Mouse (Mus musculus) neural tube, embryonic 13.5 days (tissue): ENCODE results near the gene Crebl2. TPM values are rescaled to one million over a fixed set of nuclear protein-coding genes. Genes with fewer than 3 reads are reported as not detected.

Experiments
- ATAC-seq: fragments of 200-750 bp; cut with Nextera tagmentation; 2 replicates; pipeline ENCODE4 v1.8.0; 2017; ENCODE audit warnings: low read depth, mild to moderate bottlenecking, moderate TSS enrichment, moderate library complexity
- H3K27ac ChIP-seq: fragments of 300-500 bp; sonication (generic); replicated peaks from 2 replicates; pipeline ENCODE4 v1.5.1; 2015; ENCODE audit warnings: moderate library complexity, mild to moderate bottlenecking, inconsistent platforms
- H3K27me3 ChIP-seq: fragments of 300-500 bp; sonication (generic); 2 replicates; pipeline ENCODE4 v1.6.1; 2015; ENCODE audit warnings: mild to moderate bottlenecking, inconsistent platforms
- H3K36me3 ChIP-seq: fragments of 300-500 bp; sonication (generic); 2 replicates; pipeline ENCODE4 v1.6.1; 2015; ENCODE audit warnings: mild to moderate bottlenecking, inconsistent platforms
- H3K4me1 ChIP-seq: fragments of 300-500 bp; sonication (generic); replicated peaks from 2 replicates; pipeline ENCODE4 v1.6.1; 2015; ENCODE audit warnings: inconsistent platforms
- H3K4me2 ChIP-seq: fragments of 300-500 bp; sonication (generic); 2 replicates; pipeline ENCODE4 v1.6.1; 2015; ENCODE audit warnings: inconsistent platforms, mild to moderate bottlenecking, moderate library complexity
- H3K4me3 ChIP-seq: fragments of 300-500 bp; sonication (generic); 2 replicates; pipeline ENCODE4 v1.5.1; 2015; ENCODE audit warnings: mild to moderate bottlenecking, inconsistent platforms
- H3K9ac ChIP-seq: fragments of 300-500 bp; sonication (generic); 2 replicates; pipeline ENCODE4 v1.6.1; 2015; ENCODE audit warnings: moderate library complexity, mild to moderate bottlenecking, inconsistent platforms
- H3K9me3 ChIP-seq: fragments of 300-500 bp; sonication (generic); 2 replicates; pipeline ENCODE4 v1.6.1; 2016; ENCODE audit warnings: inconsistent platforms
- WGBS: fragments of 180-500 bp; shearing (Covaris S2); methylation state at CpG from one replicate; pipeline ENCODE4 v1.1.7; 2015; 5-methylcytosine and 5-hydroxymethylcytosine counted together
- polyA plus RNA-seq: library from polyadenylated mRNA; unstranded; fragments of >200 nt; fragmentation: Nextera tagmentation; extraction: Ambion mirVana; gene quantifications from 2 replicates; pipeline ENCODE4 v1.2.1, GENCODE M21; 2015

The Crebl2 gene
- polyA plus RNA-seq, 1 experiment from 2014 or later, result 4.1 TPM

- 0 out of 2 replicates have a peak, but pooled peaks cover 11% of the 10 kb centered on the region for H3K36me3 ChIP-seq
- ATAC-seq, result no peak
- H3K9ac ChIP-seq, result no peak overlapping the region
- no peaks in the 10 kb centered on the region for H3K27me3 ChIP-seq
- 81% methylated on average over 9 of the region's 9 CpGs for WGBS
- peaks cover 7% of the 10 kb centered on the region; the same call in 1 of the 2 replicates for H3K4me1 ChIP-seq
- H3K27ac ChIP-seq, result no peak overlapping the region
- no peaks in the 10 kb centered on the region for H3K9me3 ChIP-seq
- no peak overlapping the region for H3K4me3 ChIP-seq
- H3K4me2 ChIP-seq, result no peak overlapping the region
Observed at GRCm38 (mm10) chr6:134834585-134835251, 4.8 kb downstream of the Crebl2 start.

GRCm38 (mm10) chr6:134838111-134838510, 8.2 kb downstream of the Crebl2 start:
- no peak for ATAC-seq
- 94% methylated on average over 4 of the region's 4 CpGs for WGBS

GRCm38 (mm10) chr6:134840346-134840745, 10.4 kb downstream of the Crebl2 start:
- Histone ChIP-seq H3K27ac (no peak overlapping the region), H3K4me1 (no peaks in the 10 kb centered on the region), H3K4me3 (no peak overlapping the region), H3K9me3 (no peaks in the 10 kb centered on the region), H3K4me2 (no peak overlapping the region), H3K27me3 (no peaks in the 10 kb centered on the region), H3K9ac (no peak overlapping the region), H3K36me3 (0 out of 2 replicates have a peak, but pooled peaks cover 11% of the 10 kb centered on the region)
- ATAC-seq, result no peak
- WGBS, result 82% methylated on average over 2 of the region's 2 CpGs

More at GRCm38 (mm10) chr6:134838111-134838510, 8.2 kb downstream of the Crebl2 start:
- Histone ChIP-seq H3K27me3 (no peaks in the 10 kb centered on the region), H3K4me3 (no peak overlapping the region), H3K9ac (no peak overlapping the region), H3K4me2 (no peak overlapping the region), H3K4me1 (no peaks in the 10 kb centered on the region), H3K9me3 (no peaks in the 10 kb centered on the region), H3K27ac (no peak overlapping the region), H3K36me3 (0 out of 2 replicates have a peak, but pooled peaks cover 11% of the 10 kb centered on the region)

GRCm38 (mm10) chr6:134845726-134846125, 15.8 kb downstream of the Crebl2 start:
- H3K9ac ChIP-seq, result no peak overlapping the region
- no peak overlapping the region for H3K27ac ChIP-seq
- no peaks in the 10 kb centered on the region for H3K9me3 ChIP-seq
- 88% methylated on average over 4 of the region's 4 CpGs for WGBS
- H3K4me1 ChIP-seq, result no peaks in the 10 kb centered on the region
- no peaks in the 10 kb centered on the region for H3K27me3 ChIP-seq
- H3K36me3 ChIP-seq, result peaks cover 9% of the 10 kb centered on the region
- H3K4me3 ChIP-seq, result no peak overlapping the region
- ATAC-seq, result no peak
- no peak overlapping the region for H3K4me2 ChIP-seq

GRCm38 (mm10) chr6:134846308-134846707, 16.4 kb downstream of the Crebl2 start:
- 84% methylated on average over 6 of the region's 6 CpGs for WGBS
- Histone ChIP-seq H3K27me3 (no peaks in the 10 kb centered on the region), H3K27ac (no peak overlapping the region), H3K4me3 (no peak overlapping the region), H3K36me3 (peaks cover 15% of the 10 kb centered on the region), H3K4me2 (no peak overlapping the region), H3K4me1 (no peaks in the 10 kb centered on the region), H3K9me3 (no peaks in the 10 kb centered on the region), H3K9ac (no peak overlapping the region)
- no peak for ATAC-seq

GRCm38 (mm10) chr6:134847550-134847949, 17.6 kb downstream of the Crebl2 start:
- peaks cover 24% of the 10 kb centered on the region for H3K36me3 ChIP-seq
- no peak overlapping the region for H3K27ac ChIP-seq
- H3K4me1 ChIP-seq, result no peaks in the 10 kb centered on the region
- H3K27me3 ChIP-seq, result no peaks in the 10 kb centered on the region
- no peak overlapping the region for H3K9ac ChIP-seq
- no peaks in the 10 kb centered on the region for H3K9me3 ChIP-seq
- H3K4me2 ChIP-seq, result no peak overlapping the region
- ATAC-seq, result no peak
- no peak overlapping the region for H3K4me3 ChIP-seq
- 88% methylated on average over 4 of the region's 4 CpGs for WGBS

- Histone ChIP-seq H3K4me1 (no peaks in the 10 kb centered on the region), H3K4me2 (no peak overlapping the region), H3K9me3 (no peaks in the 10 kb centered on the region), H3K36me3 (peaks cover 28% of the 10 kb centered on the region), H3K4me3 (no peak overlapping the region), H3K9ac (no peak overlapping the region), H3K27ac (no peak overlapping the region), H3K27me3 (no peaks in the 10 kb centered on the region)
- no peak for ATAC-seq
- WGBS, result 84% methylated on average over 5 of the region's 5 CpGs
Observed at GRCm38 (mm10) chr6:134848197-134848890, 18.4 kb downstream of the Crebl2 start.

GRCm38 (mm10) chr6:134849461-134849860, 19.5 kb downstream of the Crebl2 start:
- Histone ChIP-seq H3K36me3 (peaks cover 28% of the 10 kb centered on the region), H3K4me1 (peaks cover 5% of the 10 kb centered on the region; the same call in 1 of the 2 replicates), H3K4me3 (no peak overlapping the region), H3K9me3 (no peaks in the 10 kb centered on the region), H3K9ac (no peak overlapping the region), H3K27ac (no peak overlapping the region), H3K27me3 (no peaks in the 10 kb centered on the region), H3K4me2 (no peak overlapping the region)
- 84% methylated on average over 2 of the region's 2 CpGs for WGBS
- ATAC-seq, result no peak

GRCm38 (mm10) chr6:134849985-134850384, 20.0 kb downstream of the Crebl2 start:
- Histone ChIP-seq H3K4me2 (no peak overlapping the region), H3K9me3 (no peaks in the 10 kb centered on the region), H3K27ac (no peak overlapping the region), H3K36me3 (peaks cover 28% of the 10 kb centered on the region), H3K27me3 (no peaks in the 10 kb centered on the region), H3K9ac (no peak overlapping the region), H3K4me3 (no peak overlapping the region), H3K4me1 (peaks cover 8% of the 10 kb centered on the region; the same call in 1 of the 2 replicates)
- no peak for ATAC-seq
- 89% methylated on average over 3 of the region's 3 CpGs for WGBS

- Histone ChIP-seq H3K9me3 (no peaks in the 10 kb centered on the region), H3K4me1 (peaks cover 8% of the 10 kb centered on the region; the same call in 1 of the 2 replicates), H3K27me3 (no peaks in the 10 kb centered on the region), H3K27ac (no peak overlapping the region), H3K4me3 (no peak overlapping the region), H3K36me3 (peaks cover 52% of the 10 kb centered on the region), H3K9ac (no peak overlapping the region), H3K4me2 (no peak overlapping the region)
- 56% methylated on average over 5 of the region's 5 CpGs for WGBS
- 0 out of 2 replicates have a peak, but pooled peaks have one; percentile 33 for ATAC-seq
Observed at GRCm38 (mm10) chr6:134854782-134855181, 24.8 kb downstream of the Crebl2 start.

GRCm38 (mm10) chr6:134855926-134856325, 26.0 kb downstream of the Crebl2 start:
- Histone ChIP-seq H3K9me3 (no peaks in the 10 kb centered on the region), H3K36me3 (peaks cover 42% of the 10 kb centered on the region), H3K4me3 (no peak overlapping the region), H3K27ac (no peak overlapping the region), H3K4me1 (peaks cover 8% of the 10 kb centered on the region; the same call in 1 of the 2 replicates), H3K27me3 (no peaks in the 10 kb centered on the region), H3K4me2 (no peak overlapping the region), H3K9ac (no peak overlapping the region)
- WGBS, result 88% methylated on average over 16 of the region's 16 CpGs
- ATAC-seq, result no peak

GRCm38 (mm10) chr6:134859021-134859420, 29.1 kb downstream of the Crebl2 start:
- Histone ChIP-seq H3K4me1 (peaks cover 24% of the 10 kb centered on the region), H3K9me3 (no peaks in the 10 kb centered on the region), H3K4me2 (no peak overlapping the region), H3K4me3 (no peak overlapping the region), H3K27me3 (no peaks in the 10 kb centered on the region), H3K36me3 (peaks cover 25% of the 10 kb centered on the region), H3K27ac (no peak overlapping the region), H3K9ac (no peak overlapping the region)
- WGBS, result 91% methylated on average over 6 of the region's 6 CpGs
- no peak for ATAC-seq
